ENCODE assay signal across 23 mouse cellular contexts in genomic region chr10:90637352-90637751, GRCm38 (mm10).
DNase-seq lines count a peak whose midpoint lies in the region; ATAC-seq and TF ChIP-seq lines count a peak whose summit lies in the region.
"Had no signal": no experiment of that assay in that cellular context is flagged by ENCODE, and none has a peak within 500 bp of the region (broad histone marks: within the 10 kb centered on the region; RNA-seq: fewer than 3 reads in every experiment).

No protein-coding gene starts in this region.

- no peaks in the 10 kb centered on the region for H3K27me3 ChIP-seq in kidney, embryonic 15.5 days
- peaks cover 13% of the 10 kb centered on the region for H3K27me3 ChIP-seq in Patski
- H3K27me3 ChIP-seq in intestine, embryonic 16.5 days (replicated peaks; ENCODE audit: control insufficient read depth, insufficient read depth, low read length): no peaks in the 10 kb centered on the region
- H3K27me3 ChIP-seq: embryonic facial prominence, embryonic 13.5 days; forebrain, embryonic 13.5 days; heart, embryonic 15.5 days; liver, embryonic 13.5 days; midbrain, embryonic 12.5 days; neural tube, embryonic 12.5 days had no signal

- ATAC-seq in kidney, embryonic 15.5 days (replicated peaks; ENCODE audit: low FRiP score): peak; percentile 70
- peak; percentile 51 for ATAC-seq in Patski
- ATAC-seq in intestine, embryonic 16.5 days: no peak
- ATAC-seq: CD4-positive, CD25-positive, alpha-beta regulatory T cell, adult 4 months; forebrain, embryonic 13.5 days had no signal

- intact Hi-C loops in left cerebral cortex, postnatal 4 days (cut with DNase I): no loop called here
- intact Hi-C loops in left cerebral cortex, postnatal 36 days (cut with DNase I): no loop called here

- POLR2A ChIA-PET in Patski (lab: Charles Lee): interaction anchor here (0.5 kb wide), 1 partner anchor 713 kb away, joined by 3 read pairs; no protein-coding TSS in a partner anchor

- in situ Hi-C loops in Patski (cut with MboI; ENCODE audit: low pct_unique_long_range_greater_than_20kb): no loop called here

- H3K36me3 ChIP-seq in kidney, embryonic 15.5 days: no peaks in the 10 kb centered on the region
- H3K36me3 ChIP-seq in intestine, embryonic 16.5 days (ENCODE audit: control insufficient read depth, insufficient read depth, low read length): no peaks in the 10 kb centered on the region
- H3K36me3 ChIP-seq: embryonic facial prominence, embryonic 13.5 days; heart, embryonic 15.5 days; liver, embryonic 13.5 days; midbrain, embryonic 12.5 days; neural tube, embryonic 12.5 days had no signal

- H3K9me3 ChIP-seq in kidney, embryonic 15.5 days (replicated peaks): peaks cover 5% of the 10 kb centered on the region; the same call in 1 of the 2 replicates
- H3K9me3 ChIP-seq in intestine, embryonic 16.5 days (ENCODE audit: control insufficient read depth, low read length): no peaks in the 10 kb centered on the region

- 59% methylated on average over 4 of the region's 4 CpGs for WGBS in kidney, embryonic 15.5 days
- 85% methylated on average over 4 of the region's 4 CpGs for WGBS in intestine, embryonic 16.5 days

- H3K4me1 ChIP-seq in kidney, embryonic 15.5 days: peaks cover 5% of the 10 kb centered on the region; the same call in 1 of the 2 replicates
- H3K4me1 ChIP-seq in intestine, embryonic 16.5 days (ENCODE audit: control insufficient read depth, insufficient read depth, low read length): no peaks in the 10 kb centered on the region
- H3K4me1 ChIP-seq: forebrain, embryonic 13.5 days; heart, embryonic 15.5 days; liver, embryonic 13.5 days; midbrain, embryonic 12.5 days; neural tube, embryonic 12.5 days had no signal

- H3K4me2 ChIP-seq in kidney, embryonic 15.5 days: no peak overlapping the region
- no peak overlapping the region for H3K4me2 ChIP-seq in intestine, embryonic 16.5 days (ENCODE audit: low read depth, low read length)
- H3K4me2 ChIP-seq: embryonic facial prominence, embryonic 13.5 days; forebrain, embryonic 13.5 days; heart, embryonic 15.5 days; hindbrain, embryonic 14.5 days; liver, embryonic 13.5 days; midbrain, embryonic 12.5 days; neural tube, embryonic 12.5 days had no signal

- peak; percentile 6 for DNase-seq in embryo, embryonic 10.5 days (ENCODE audit: low spot score)
- no peak for DNase-seq in embryo, embryonic 10 days (ENCODE audit: low spot score)
- DNase-seq in kidney, postnatal 25 days: no peak
- peak; percentile 32 for DNase-seq in left cerebral cortex, postnatal 4 days
- no peak for DNase-seq in left cerebral cortex, postnatal 36 days (ENCODE audit: low spot score in 2 of 2)
- DNase-seq in Patski (ENCODE audit: low read depth, low spot score): peak; percentile 2
- DNase-seq: heart, postnatal 36 days; layer of hippocampus, adult 9-11 months; liver, embryonic 13.5 days; lung, adult 2 months; lung, postnatal 14 days; retina, postnatal 1 day; right cerebral cortex, postnatal 25 days; spleen, adult 18-20 months had no signal

- H3K4me3 ChIP-seq in kidney, embryonic 15.5 days (replicated peaks): no peak overlapping the region
- no peak overlapping the region for H3K4me3 ChIP-seq in intestine, embryonic 16.5 days (ENCODE audit: low read length)
- H3K4me3 ChIP-seq: embryonic facial prominence, embryonic 13.5 days; forebrain, embryonic 13.5 days; heart, embryonic 15.5 days; liver, embryonic 13.5 days; midbrain, embryonic 12.5 days; neural tube, embryonic 12.5 days had no signal

- H3K9ac ChIP-seq in kidney, embryonic 15.5 days: no peak overlapping the region
- no peak overlapping the region for H3K9ac ChIP-seq in intestine, embryonic 16.5 days (ENCODE audit: low read depth, low read length)
- H3K9ac ChIP-seq: embryonic facial prominence, embryonic 13.5 days; forebrain, embryonic 13.5 days; heart, embryonic 15.5 days; hindbrain, embryonic 14.5 days; liver, embryonic 13.5 days; midbrain, embryonic 12.5 days; neural tube, embryonic 12.5 days had no signal

- no peak for TF ChIP-seq CTCF in Patski (IDR thresholded peaks at IDR 0.05)

- no peak overlapping the region for H3K27ac ChIP-seq in kidney, embryonic 15.5 days
- H3K27ac ChIP-seq in intestine, embryonic 16.5 days (ENCODE audit: low read length): no peak overlapping the region
- H3K27ac ChIP-seq: embryonic facial prominence, embryonic 13.5 days; forebrain, embryonic 13.5 days; heart, embryonic 15.5 days; hindbrain, embryonic 14.5 days; liver, embryonic 13.5 days; midbrain, embryonic 12.5 days; neural tube, embryonic 12.5 days had no signal

- CTCF ChIA-PET in Patski (lab: Charles Lee): interaction anchor here (1.3 kb wide), 1 partner anchor 350 kb away, joined by 3 read pairs; no protein-coding TSS in a partner anchor

Comparison
In these comparisons a context has a peak if more than half of its experiments do, and no peak if none do; other contexts are left out.
1. DNase-seq: peak in embryo, embryonic 10.5 days (single experiment), left cerebral cortex, postnatal 4 days (single experiment) and Patski (single experiment); none in embryo, embryonic 10 days (single experiment), kidney, postnatal 25 days (0 of 2) and left cerebral cortex, postnatal 36 days (0 of 2).